Mouse (Mus musculus): Measurements from ENCODE around the gene Tmem233. TPM values are rescaled to one million over a fixed set of nuclear protein-coding genes. Genes with fewer than 3 reads are reported as not detected.
A peak's percentile ranks its signal among the peaks of the same experiment; 100 is the strongest.

The Tmem233 gene
- total RNA-seq (2014; rRNA removed; ENCODE audit: low replicate concordance), result not detected in 2 replicates
- polyA plus RNA-seq (2015; fragmentation: Nextera tagmentation; extraction: Ambion mirVana), result not detected in 2 replicates

- WGBS, result 6% methylated on average over 17 of the region's 17 CpGs
- no peaks in the 10 kb centered on the region for H3K4me1 ChIP-seq (ENCODE audit: control insufficient read depth, insufficient read depth)
- no peaks in the 10 kb centered on the region for H3K9me3 ChIP-seq (replicated peaks; ENCODE audit: control insufficient read depth, low read length)
- H3K9ac ChIP-seq (replicated peaks; ENCODE audit: low read depth, low read length), result no peak within 1 kb of the TSS
- peaks cover 21% of the 10 kb centered on the region for H3K27me3 ChIP-seq (ENCODE audit: control insufficient read depth, insufficient read depth, low read length)
- H3K36me3 ChIP-seq (replicated peaks; ENCODE audit: control insufficient read depth, insufficient read depth, low read length), result no peaks in the 10 kb centered on the region
- H3K4me3 ChIP-seq (ENCODE audit: low read depth, low read length), result no peak within 1 kb of the TSS
- TF ChIP-seq EP300 (IDR thresholded peaks at IDR 0.05; ENCODE audit: low read depth) (no peak), CTCF (IDR thresholded peaks at IDR 0.05; ENCODE audit: low read depth) (no peak)
- ATAC-seq (ENCODE audit: insufficient read depth, low read depth) (no peak), DNase-seq (ENCODE audit: low spot score) (no peak)
- no peak within 1 kb of the TSS for H3K4me2 ChIP-seq (ENCODE audit: low read depth, low read length)
- H3K27ac ChIP-seq (ENCODE audit: low read depth), result no peak within 1 kb of the TSS
These were observed at the start of gene Tmem233 for GRCm38 (mm10) chr5:116083081-116083480. Gene Tmem233, minus strand, starts transcription at chr5:116083244.

- Histone ChIP-seq H3K27ac (ENCODE audit: low read depth) (no peak overlapping the region), H3K9me3 (replicated peaks; ENCODE audit: control insufficient read depth, low read length) (no peaks in the 10 kb centered on the region), H3K4me2 (ENCODE audit: low read depth, low read length) (no peak overlapping the region), H3K36me3 (replicated peaks; ENCODE audit: control insufficient read depth, insufficient read depth, low read length) (no peaks in the 10 kb centered on the region), H3K27me3 (ENCODE audit: control insufficient read depth, insufficient read depth, low read length) (no peaks in the 10 kb centered on the region), H3K4me3 (ENCODE audit: low read depth, low read length) (no peak overlapping the region), H3K9ac (replicated peaks; ENCODE audit: low read depth, low read length) (no peak overlapping the region), H3K4me1 (ENCODE audit: control insufficient read depth, insufficient read depth) (no peaks in the 10 kb centered on the region)
- TF ChIP-seq EP300 (IDR thresholded peaks at IDR 0.05; ENCODE audit: low read depth), result no peak
- TF ChIP-seq CTCF (IDR thresholded peaks at IDR 0.05; ENCODE audit: low read depth), result peak; percentile 94
- peak; percentile 68 for DNase-seq (ENCODE audit: low spot score)
- WGBS, result 10% methylated on average over 11 of the region's 11 CpGs
- ATAC-seq (ENCODE audit: insufficient read depth, low read depth), result peak; percentile 49; the same call in 1 of the 2 replicates
These were observed 40.3 kb upstream of the Tmem233 start for GRCm38 (mm10) chr5:116123344-116123743.

- no peak overlapping the region for H3K4me3 ChIP-seq (ENCODE audit: low read depth, low read length)
- TF ChIP-seq EP300 (IDR thresholded peaks at IDR 0.05; ENCODE audit: low read depth), result no peak
- TF ChIP-seq CTCF (IDR thresholded peaks at IDR 0.05; ENCODE audit: low read depth), result peak; percentile 66
- H3K27ac ChIP-seq (ENCODE audit: low read depth), result no peak overlapping the region
- 34% methylated on average over 9 of the region's 9 CpGs for WGBS
- no peaks in the 10 kb centered on the region for H3K4me1 ChIP-seq (ENCODE audit: control insufficient read depth, insufficient read depth)
- no peak overlapping the region for H3K4me2 ChIP-seq (ENCODE audit: low read depth, low read length)
- no peaks in the 10 kb centered on the region for H3K36me3 ChIP-seq (replicated peaks; ENCODE audit: control insufficient read depth, insufficient read depth, low read length)
- no peaks in the 10 kb centered on the region for H3K9me3 ChIP-seq (replicated peaks; ENCODE audit: control insufficient read depth, low read length)
- H3K9ac ChIP-seq (replicated peaks; ENCODE audit: low read depth, low read length), result no peak overlapping the region
- no peaks in the 10 kb centered on the region for H3K27me3 ChIP-seq (ENCODE audit: control insufficient read depth, insufficient read depth, low read length)
- ATAC-seq (ENCODE audit: insufficient read depth, low read depth) (no peak), DNase-seq (ENCODE audit: low spot score) (peak; percentile 11)
These were observed 33.5 kb upstream of the Tmem233 start for GRCm38 (mm10) chr5:116116567-116116966.

- Histone ChIP-seq H3K4me1 (ENCODE audit: control insufficient read depth, insufficient read depth) (no peaks in the 10 kb centered on the region), H3K36me3 (replicated peaks; ENCODE audit: control insufficient read depth, insufficient read depth, low read length) (no peaks in the 10 kb centered on the region), H3K27me3 (ENCODE audit: control insufficient read depth, insufficient read depth, low read length) (no peaks in the 10 kb centered on the region), H3K4me2 (ENCODE audit: low read depth, low read length) (no peak overlapping the region), H3K27ac (ENCODE audit: low read depth) (no peak overlapping the region), H3K9me3 (replicated peaks; ENCODE audit: control insufficient read depth, low read length) (no peaks in the 10 kb centered on the region), H3K4me3 (ENCODE audit: low read depth, low read length) (no peak overlapping the region), H3K9ac (replicated peaks; ENCODE audit: low read depth, low read length) (no peak overlapping the region)
- ATAC-seq (ENCODE audit: insufficient read depth, low read depth) (no peak), DNase-seq (ENCODE audit: low spot score) (no peak)
- 45% methylated on average over 4 of the region's 4 CpGs for WGBS
- TF ChIP-seq CTCF (IDR thresholded peaks at IDR 0.05; ENCODE audit: low read depth) (no peak), EP300 (IDR thresholded peaks at IDR 0.05; ENCODE audit: low read depth) (no peak)
These were observed 33.1 kb upstream of the Tmem233 start for GRCm38 (mm10) chr5:116116110-116116509.

- Histone ChIP-seq H3K9ac (replicated peaks; ENCODE audit: low read depth, low read length) (no peak overlapping the region), H3K4me2 (ENCODE audit: low read depth, low read length) (no peak overlapping the region), H3K4me3 (ENCODE audit: low read depth, low read length) (no peak overlapping the region), H3K4me1 (ENCODE audit: control insufficient read depth, insufficient read depth) (no peaks in the 10 kb centered on the region), H3K27me3 (ENCODE audit: control insufficient read depth, insufficient read depth, low read length) (no peaks in the 10 kb centered on the region), H3K9me3 (replicated peaks; ENCODE audit: control insufficient read depth, low read length) (no peaks in the 10 kb centered on the region), H3K27ac (ENCODE audit: low read depth) (no peak overlapping the region), H3K36me3 (replicated peaks; ENCODE audit: control insufficient read depth, insufficient read depth, low read length) (no peaks in the 10 kb centered on the region)
- WGBS, result 68% methylated on average over 14 of the region's 14 CpGs
- no peak for TF ChIP-seq EP300 (IDR thresholded peaks at IDR 0.05; ENCODE audit: low read depth)
- TF ChIP-seq CTCF (IDR thresholded peaks at IDR 0.05; ENCODE audit: low read depth), result no peak
- ATAC-seq (ENCODE audit: insufficient read depth, low read depth) (no peak), DNase-seq (ENCODE audit: low spot score) (no peak)
These were observed 32.2 kb upstream of the Tmem233 start for GRCm38 (mm10) chr5:116115071-116115834.

All from heart, postnatal 0 days (tissue).